Mouse (Mus musculus): Measurements from ENCODE around the gene Slc24a1.

DNA sequence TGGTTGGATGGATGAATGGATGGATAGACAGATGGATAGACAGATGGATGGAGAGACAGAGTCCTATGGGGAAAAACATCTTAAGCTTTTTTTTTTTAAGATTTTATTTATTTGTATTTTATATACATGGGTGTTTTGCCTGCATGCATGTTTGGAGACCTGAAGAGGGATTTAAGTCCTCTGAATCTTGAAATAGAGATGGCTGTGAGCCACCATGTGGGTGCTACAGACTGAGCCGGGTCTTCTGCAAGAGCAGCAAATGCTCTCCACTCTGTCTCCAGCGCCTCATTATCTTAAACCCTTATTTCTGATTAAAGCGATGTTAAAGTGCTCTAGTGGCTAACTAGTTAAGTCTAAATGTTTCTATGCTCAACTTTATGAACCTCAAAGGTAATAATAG lies 44.0 kb downstream of the Slc24a1 start:
- TF ChIP-seq CTCF (conservative IDR thresholded peaks at IDR 0.05; ENCODE audit: low read length) (no peak), NANOG (IDR thresholded peaks at IDR 0.05; ENCODE audit: borderline replicate concordance, low read length) (no peak)

Measured in E14TG2a.4 (cell line).